Mouse (Mus musculus) lung, postnatal 4 days (tissue): ENCODE results near the gene Tex13b.
A peak's percentile ranks its signal among the peaks of the same experiment; 100 is the strongest.
"Not testable (repeated sequence)": the region's sequence is repeated elsewhere in the genome, so short reads cannot be mapped to it uniquely, and the experiment has no call there.

Experiments
- DNase-seq, 2 experiments: peaks; one replicate each; pipeline ENCODE4 v3.0.0; 2021

Gene Tex13b

GRCm38 (mm10) chrX:140813312-140814006 lies at the start of gene Tex13b:
Gene Tex13b, minus strand, starts transcription at chrX:140813433.
- DNase-seq = no peak

DNA sequence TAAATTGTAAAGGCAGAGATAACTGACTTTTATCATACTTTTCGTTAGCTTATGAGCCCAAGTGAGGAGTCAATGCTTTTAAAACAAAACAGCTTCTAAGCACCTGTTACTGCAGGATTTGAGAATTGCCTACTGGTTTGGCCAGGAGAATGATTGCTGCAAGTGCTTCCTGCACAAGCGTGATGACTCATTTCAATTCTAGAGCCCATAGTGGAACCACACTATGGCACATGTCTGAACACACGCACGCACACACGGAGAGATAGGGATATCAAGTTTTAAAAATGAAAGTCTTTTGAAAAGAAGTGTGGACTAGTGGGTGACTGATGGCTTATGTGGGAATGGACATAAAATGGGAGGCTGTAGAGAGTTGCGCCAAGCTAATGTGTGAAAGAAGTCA lies 49.5 kb upstream of the Tex13b start:
- DNase-seq = no peak

DNA sequence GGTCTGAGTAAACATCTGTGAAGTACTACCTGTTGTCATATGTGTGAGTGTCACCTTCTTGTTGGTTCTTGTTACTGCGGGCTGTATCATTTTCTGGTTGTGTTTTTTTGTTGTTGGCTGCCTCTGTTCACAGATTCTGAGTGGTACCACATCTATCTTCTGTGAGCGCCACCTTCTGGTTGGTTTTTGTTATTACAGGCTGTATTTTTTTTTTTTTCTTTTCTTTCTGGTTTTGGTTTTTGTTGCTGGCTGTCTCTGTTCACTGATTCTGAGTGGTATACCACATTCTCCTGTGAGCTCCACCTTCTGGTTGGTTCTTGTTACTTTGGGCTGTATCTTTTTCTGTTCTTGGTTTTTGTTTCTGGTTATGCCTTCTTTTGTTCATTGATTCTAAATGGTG lies 44.2 kb upstream of the Tex13b start:
- no peak for DNase-seq

DNA sequence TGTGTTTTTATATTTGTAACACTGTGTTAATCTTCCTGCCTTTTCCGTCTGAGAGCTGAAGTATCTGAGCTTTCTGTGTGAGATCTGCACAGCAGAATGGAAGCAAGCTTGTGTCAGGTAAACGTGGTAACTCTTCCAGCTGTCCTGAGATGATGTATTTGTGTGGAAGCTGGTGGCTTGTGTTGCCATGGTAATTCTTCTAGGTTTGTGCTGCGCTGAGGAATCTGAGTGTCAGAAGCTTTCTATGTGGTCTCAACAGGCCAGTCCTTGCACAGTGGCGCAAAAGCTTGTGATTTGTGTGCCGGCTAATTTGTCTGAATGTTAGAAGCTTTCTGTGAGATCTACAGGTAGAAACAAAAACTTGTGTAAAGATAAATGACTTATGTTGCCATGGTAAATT lies 43.8 kb upstream of the Tex13b start:
- not testable (repeated sequence) for DNase-seq

DNA sequence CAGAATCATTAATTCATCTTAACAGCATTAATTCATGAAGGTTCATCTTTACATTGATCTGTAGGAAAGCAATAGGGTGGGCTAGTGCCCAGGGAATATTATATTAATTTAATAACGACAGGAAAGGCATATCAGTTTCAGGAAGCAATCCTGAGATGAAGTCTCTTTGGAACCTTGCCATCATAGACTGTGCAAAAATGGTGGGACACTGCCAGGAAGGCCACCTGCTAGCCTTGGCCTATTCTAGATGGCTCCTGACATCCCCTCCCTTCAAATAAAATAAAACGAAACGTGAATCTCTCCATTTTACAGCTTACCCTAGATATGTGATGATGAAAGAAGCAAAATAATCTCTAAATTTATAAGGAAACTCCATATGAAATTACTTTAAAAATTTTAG lies 41.3 kb upstream of the Tex13b start:
- no peak for DNase-seq

GRCm38 (mm10) chrX:140845401-140845800 lies 32.2 kb upstream of the Tex13b start:
- not testable (repeated sequence) for DNase-seq

DNA sequence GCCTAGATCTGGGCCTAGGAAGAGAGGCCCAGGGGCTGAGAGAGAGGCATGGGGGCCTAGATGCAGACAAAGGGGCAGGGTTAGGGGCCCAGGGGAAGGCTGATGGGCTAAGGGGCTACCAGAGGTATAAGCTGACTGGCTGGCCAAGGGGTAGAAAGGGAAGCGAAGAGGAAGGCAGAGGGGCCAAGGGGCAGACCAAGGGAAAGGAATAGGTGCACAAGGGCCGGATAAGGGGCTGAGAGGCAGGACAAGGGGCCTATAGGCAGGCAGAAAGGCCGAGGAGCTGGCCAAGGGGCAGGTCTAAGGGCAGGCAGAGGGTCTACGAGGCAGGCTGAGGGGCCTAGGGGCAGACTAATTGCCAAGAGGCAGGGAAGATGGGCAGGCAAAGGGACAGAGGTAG lies 26.7 kb upstream of the Tex13b start:
- DNase-seq = no peak

DNA sequence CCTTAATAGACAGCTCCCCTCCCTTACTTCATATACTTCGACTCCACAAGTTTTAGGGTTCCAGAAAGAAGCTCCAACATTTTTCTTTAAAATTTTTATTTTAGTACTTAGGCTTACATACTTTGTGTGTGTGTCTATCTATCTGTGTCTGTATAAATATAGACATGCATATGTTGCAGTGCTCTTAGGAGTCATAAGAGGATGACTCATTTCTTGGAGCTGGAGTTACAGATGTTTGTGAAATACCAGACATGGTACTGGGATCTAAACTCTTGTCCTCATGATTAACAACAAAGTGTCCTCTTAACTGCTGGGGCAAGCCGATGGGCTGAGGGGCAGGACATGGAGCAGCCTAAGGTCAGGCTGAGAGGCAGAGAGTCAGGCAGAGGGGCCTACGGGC lies 24.8 kb upstream of the Tex13b start:
- DNase-seq = no peak

GRCm38 (mm10) chrX:140831706-140832105 lies 18.5 kb upstream of the Tex13b start:
- peak in 1 of 2 experiments; percentile 30 for DNase-seq

DNA sequence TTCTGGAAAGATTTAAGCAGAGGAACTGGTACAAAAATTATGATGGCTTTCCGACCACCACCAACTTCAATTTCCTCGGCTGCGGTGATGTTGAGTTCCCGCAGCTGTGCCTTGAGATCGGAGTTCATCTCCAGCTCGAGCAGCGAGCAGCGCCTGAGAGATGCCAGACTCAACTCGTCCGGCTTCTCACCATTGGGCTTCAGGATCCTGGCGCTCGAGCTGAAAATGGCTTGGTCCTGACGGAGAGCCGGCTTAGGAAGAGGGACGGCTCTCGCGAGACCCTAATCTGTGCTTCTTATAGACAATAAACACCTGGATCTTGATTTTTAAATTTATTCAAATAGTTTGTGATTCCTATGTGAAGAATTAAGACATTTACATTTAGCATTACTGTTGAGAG lies 9.1 kb upstream of the Tex13b start:
- no peak for DNase-seq

DNA sequence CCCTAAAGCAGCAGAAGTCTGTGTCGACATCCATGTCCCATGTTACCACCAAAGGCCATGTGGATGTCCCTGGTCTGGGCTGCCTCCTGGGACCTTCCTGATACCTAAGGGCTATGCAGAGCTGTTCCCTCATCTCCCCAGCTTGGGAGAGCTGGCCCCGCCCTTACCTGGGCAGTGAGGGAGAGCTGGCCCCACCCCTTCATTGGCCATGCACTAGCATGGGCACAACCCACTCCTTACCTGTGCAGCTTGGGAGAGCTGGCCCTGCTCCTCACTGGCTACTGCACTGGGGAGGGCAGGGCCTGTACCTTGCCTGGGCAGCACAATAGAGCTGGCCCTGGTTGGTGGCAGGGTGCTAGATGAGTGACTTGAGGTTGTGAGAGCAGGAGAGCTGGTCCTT lies 7.9 kb downstream of the Tex13b start:
- peak in 1 of 2 experiments; percentile 31 for DNase-seq

GRCm38 (mm10) chrX:140769794-140770193 lies 43.4 kb downstream of the Tex13b start:
- DNase-seq = peak in 1 of 2 experiments; percentile 21
